Mouse (Mus musculus) stomach, postnatal 0 days (tissue): ENCODE measurements around the gene Dnase1.

Experiments used
- CTCF ChIP-seq: IDR thresholded peaks from 2 replicates; pipeline ENCODE4 v1.5.1; 2016; ENCODE audit warnings: antibody characterized with exemption, low read depth, mild to moderate bottlenecking, moderate library complexity
- EP300 ChIP-seq: optimal IDR thresholded peaks from 2 replicates; pipeline ENCODE3; 2016; ENCODE audit warnings: antibody characterized with exemption

- TF ChIP-seq EP300 = no peak
- no peak for TF ChIP-seq CTCF
Measured at GRCm38 (mm10) chr16:4034476-4034875, 2.3 kb upstream of the Dnase1 start.
